Mouse (Mus musculus) G1E (cell line): ENCODE measurements around the gene Ntsr1. TPM values are rescaled to one million over a fixed set of nuclear protein-coding genes. Genes with fewer than 3 reads are reported as not detected.

ENCODE experiments used
- ATAC-seq: 2 replicates; pipeline ENCODE4 v1.8.0; 2016; ENCODE audit warnings: mild to moderate bottlenecking; ENCODE audit not compliant: insufficient number of reproducible peaks, poor library complexity, low FRiP score, severe bottlenecking; ENCODE audit errors: extremely low read depth
- DNase-seq: peaks from one replicate; pipeline ENCODE4 v3.0.0; 2012; ENCODE audit warnings: low spot score
- H3K27me3 ChIP-seq: 2 replicates; pipeline ENCODE4 v1.6.1; 2012; ENCODE audit warnings: mild to moderate bottlenecking, low read length, inconsistent platforms; ENCODE audit not compliant: insufficient read depth
- H3K36me3 ChIP-seq: replicated peaks from 2 replicates; pipeline ENCODE3; 2012; ENCODE audit warnings: mild to moderate bottlenecking, inconsistent platforms
- H3K4me1 ChIP-seq: 2 replicates; pipeline ENCODE4 v1.6.1; 2012; ENCODE audit warnings: low read depth, low read length, inconsistent platforms, mixed read lengths; ENCODE audit not compliant: insufficient read depth
- H3K4me3 ChIP-seq: 2 replicates; pipeline ENCODE4 v1.5.1; 2012; ENCODE audit warnings: low read depth, mild to moderate bottlenecking, inconsistent platforms, low read length, moderate library complexity, mixed read lengths
- H3K9me3 ChIP-seq: replicated peaks from 2 replicates; pipeline ENCODE4 v1.6.1; 2012; ENCODE audit warnings: inconsistent platforms
- CTCF ChIP-seq: IDR thresholded peaks from 2 replicates; pipeline ENCODE4 v1.5.1; 2012; ENCODE audit warnings: low read depth, low read length, inconsistent platforms, mixed read lengths
- GATA1 ChIP-seq: IDR thresholded peaks from 2 replicates; pipeline ENCODE4 v1.6.1; 2012; ENCODE audit warnings: borderline replicate concordance, low read length, inconsistent platforms, mixed read lengths
- GATA2 ChIP-seq: IDR thresholded peaks from 2 replicates; pipeline ENCODE4 v1.6.1; 2012; ENCODE audit warnings: low read depth, low read length, inconsistent platforms, borderline replicate concordance
- POLR2AphosphoS5 ChIP-seq: IDR thresholded peaks from 2 replicates; pipeline ENCODE4 v1.6.1; 2012; ENCODE audit warnings: low read depth, low read length, inconsistent platforms; ENCODE audit not compliant: insufficient replicate concordance
- TAL1 ChIP-seq: conservative IDR thresholded peaks from 2 replicates; pipeline ENCODE4 v1.6.1; 2012; ENCODE audit warnings: low read depth, low read length, inconsistent platforms, mixed read lengths
- polyA plus RNA-seq: library from polyadenylated mRNA; stranded (reverse); fragments of >175 nt; gene quantifications from 2 replicates; pipeline ENCODE4 v1.2.3, GENCODE M21; 2012
- total RNA-seq, 2 experiments: library from RNA; stranded (forward) in 1 of 2; stranded (reverse) in 1 of 2; fragments of 200-1000 nt in 1 of 2; fragments of >200 nt in 1 of 2; fragmentation: Nextera tagmentation in 1 of 2; gene quantifications; 2 replicates each; pipeline ENCODE4 v1.2.3; 2014 to 2017

Gene Ntsr1
- total and polyA plus RNA-seq, 3 experiments = 0.05 TPM; not detected in 2

- Histone ChIP-seq H3K9me3 (no peaks in the 10 kb centered on the region), H3K4me3 (no peak overlapping the region), H3K27me3 (peaks cover 13% of the 10 kb centered on the region; the same call in 1 of the 2 replicates), H3K36me3 (no peaks in the 10 kb centered on the region), H3K4me1 (no peaks in the 10 kb centered on the region)
- ATAC-seq (no peak), DNase-seq (no peak)
- no peak for TF ChIP-seq CTCF
- no peak for TF ChIP-seq TAL1
- no peak for TF ChIP-seq POLR2AphosphoS5
- TF ChIP-seq GATA1 = no peak
Measured at GRCm38 (mm10) chr2:180562146-180562545, 62.4 kb downstream of the Ntsr1 start.

GRCm38 (mm10) chr2:180563296-180563695 lies 63.5 kb downstream of the Ntsr1 start:
- H3K4me3 ChIP-seq = no peak overlapping the region
- H3K36me3 ChIP-seq = no peaks in the 10 kb centered on the region
- no peak for ATAC-seq
- peaks cover 14% of the 10 kb centered on the region; the same call in 1 of the 2 replicates for H3K27me3 ChIP-seq
- DNase-seq = no peak
- no peaks in the 10 kb centered on the region for H3K4me1 ChIP-seq
- TF ChIP-seq GATA1 (no peak), CTCF (no peak), TAL1 (no peak), POLR2AphosphoS5 (no peak), GATA2 (no peak)
- no peaks in the 10 kb centered on the region for H3K9me3 ChIP-seq

- ATAC-seq = no peak
- Histone ChIP-seq H3K27me3 (peaks cover 16% of the 10 kb centered on the region; the same call in 1 of the 2 replicates), H3K4me3 (no peak overlapping the region), H3K36me3 (no peaks in the 10 kb centered on the region), H3K9me3 (no peaks in the 10 kb centered on the region), H3K4me1 (no peaks in the 10 kb centered on the region)
- DNase-seq = no peak
- TF ChIP-seq CTCF = no peak
- TF ChIP-seq POLR2AphosphoS5 = no peak
- TF ChIP-seq GATA1 = no peak
- no peak for TF ChIP-seq GATA2
Measured at GRCm38 (mm10) chr2:180563841-180564240, 64.1 kb downstream of the Ntsr1 start.

- TF ChIP-seq GATA2 = no peak
- no peak for TF ChIP-seq POLR2AphosphoS5
- peak; percentile 64; the same call in 1 of the 2 replicates for TF ChIP-seq CTCF
- no peak for TF ChIP-seq GATA1
- no peak for TF ChIP-seq TAL1
- no peaks in the 10 kb centered on the region for H3K36me3 ChIP-seq
- no peak overlapping the region for H3K4me3 ChIP-seq
- peak; percentile 60 for DNase-seq
- peaks cover 29% of the 10 kb centered on the region for H3K27me3 ChIP-seq
- no peaks in the 10 kb centered on the region for H3K9me3 ChIP-seq
- H3K4me1 ChIP-seq = no peaks in the 10 kb centered on the region
- ATAC-seq = peak; percentile 34; the same call in 1 of the 2 replicates
Measured at GRCm38 (mm10) chr2:180566240-180566913, 66.6 kb downstream of the Ntsr1 start.

GRCm38 (mm10) chr2:180569028-180569643 lies 69.4 kb downstream of the Ntsr1 start:
- H3K9me3 ChIP-seq = no peaks in the 10 kb centered on the region
- DNase-seq = no peak
- no peak for ATAC-seq
- no peaks in the 10 kb centered on the region for H3K4me1 ChIP-seq
- peaks cover 26% of the 10 kb centered on the region for H3K27me3 ChIP-seq
- no peak overlapping the region for H3K4me3 ChIP-seq
- TF ChIP-seq POLR2AphosphoS5 (no peak), GATA1 (no peak), TAL1 (no peak), CTCF (no peak), GATA2 (no peak)
- H3K36me3 ChIP-seq = no peaks in the 10 kb centered on the region

- peaks cover 9% of the 10 kb centered on the region for H3K4me1 ChIP-seq
- no peak for ATAC-seq
- H3K27me3 ChIP-seq = peaks cover 26% of the 10 kb centered on the region; the same call in 1 of the 2 replicates
- H3K36me3 ChIP-seq = no peaks in the 10 kb centered on the region
- no peak for DNase-seq
- H3K4me3 ChIP-seq = no peak overlapping the region
- TF ChIP-seq CTCF (no peak), GATA2 (no peak), POLR2AphosphoS5 (no peak), GATA1 (no peak), TAL1 (no peak)
- H3K9me3 ChIP-seq = no peaks in the 10 kb centered on the region
Measured at GRCm38 (mm10) chr2:180576482-180576881, 76.7 kb downstream of the Ntsr1 start.
